Mouse (Mus musculus): ENCODE measurements around the gene Gm49388. TPM values are rescaled to one million over a fixed set of nuclear protein-coding genes. Genes with fewer than 3 reads are reported as not detected.
A peak's percentile ranks its signal among the peaks of the same experiment; 100 is the strongest.

Gm49388 gene
- polyA plus RNA-seq, 1 experiment from 2014 or later: not detected

DNA sequence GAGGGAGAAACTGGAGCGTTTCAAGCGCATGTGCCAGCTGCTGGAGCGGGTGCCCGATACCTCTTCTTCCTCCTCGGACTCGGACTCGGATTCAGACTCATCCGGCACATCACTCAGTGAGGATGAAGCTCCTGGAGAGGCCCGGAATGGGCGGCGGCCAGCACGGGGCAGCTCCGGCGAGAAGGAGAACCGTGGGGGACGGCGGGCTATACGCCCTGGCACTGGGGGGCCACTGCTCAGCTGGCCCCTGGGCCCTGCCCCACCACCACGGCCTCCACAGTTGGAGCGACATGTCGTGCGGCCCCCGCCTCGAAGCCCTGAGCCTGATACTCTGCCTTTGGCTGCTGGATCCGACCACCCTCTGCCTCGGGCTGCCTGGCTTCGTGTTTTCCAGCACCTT, 33.3 kb upstream of the Gm49388 start:
- Histone ChIP-seq H3K9me3 (replicated peaks) (no peaks in the 10 kb centered on the region), H3K4me2 (no peak overlapping the region), H3K4me1 (replicated peaks) (peaks cover 16% of the 10 kb centered on the region), H3K36me3 (peaks cover 83% of the 10 kb centered on the region), H3K27ac (ENCODE audit: poor library complexity, severe bottlenecking) (no peak overlapping the region), H3K9ac (no peak overlapping the region), H3K27me3 (replicated peaks) (peaks cover 50% of the 10 kb centered on the region), H3K4me3 (no peak overlapping the region)
- ATAC-seq (ENCODE audit: insufficient number of reproducible peaks, low FRiP score): no peak
- WGBS: 88% methylated on average over 27 of the region's 27 CpGs

DNA sequence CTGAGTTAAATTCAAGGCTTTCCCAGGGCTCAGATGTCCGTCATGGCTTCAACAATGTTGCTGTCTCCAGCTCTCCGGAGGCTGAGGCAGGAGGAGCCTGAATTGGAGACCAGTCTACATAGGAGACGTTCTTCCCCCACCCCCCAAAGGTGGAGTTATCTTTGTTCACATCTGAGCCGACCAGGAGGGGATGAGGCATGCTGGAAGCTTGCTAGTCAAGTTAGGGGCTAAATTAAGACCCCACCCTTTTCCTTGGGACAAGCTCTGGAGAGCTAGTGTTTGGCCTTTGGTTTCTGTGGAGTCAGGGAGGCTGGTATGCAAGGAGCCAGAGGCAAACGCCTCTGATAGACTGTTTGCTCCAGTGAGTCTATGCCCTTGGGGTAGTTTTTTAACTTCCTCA, 32.2 kb upstream of the Gm49388 start:
- Histone ChIP-seq H3K9ac (no peak overlapping the region), H3K4me2 (no peak overlapping the region), H3K27ac (ENCODE audit: poor library complexity, severe bottlenecking) (no peak overlapping the region), H3K27me3 (replicated peaks) (peaks cover 61% of the 10 kb centered on the region), H3K9me3 (replicated peaks) (no peaks in the 10 kb centered on the region), H3K4me1 (replicated peaks) (peaks cover 6% of the 10 kb centered on the region; the same call in 1 of the 2 replicates), H3K4me3 (no peak overlapping the region), H3K36me3 (peaks cover 90% of the 10 kb centered on the region)
- 80% methylated on average over 5 of the region's 5 CpGs for WGBS
- no peak for ATAC-seq (ENCODE audit: insufficient number of reproducible peaks, low FRiP score)

DNA sequence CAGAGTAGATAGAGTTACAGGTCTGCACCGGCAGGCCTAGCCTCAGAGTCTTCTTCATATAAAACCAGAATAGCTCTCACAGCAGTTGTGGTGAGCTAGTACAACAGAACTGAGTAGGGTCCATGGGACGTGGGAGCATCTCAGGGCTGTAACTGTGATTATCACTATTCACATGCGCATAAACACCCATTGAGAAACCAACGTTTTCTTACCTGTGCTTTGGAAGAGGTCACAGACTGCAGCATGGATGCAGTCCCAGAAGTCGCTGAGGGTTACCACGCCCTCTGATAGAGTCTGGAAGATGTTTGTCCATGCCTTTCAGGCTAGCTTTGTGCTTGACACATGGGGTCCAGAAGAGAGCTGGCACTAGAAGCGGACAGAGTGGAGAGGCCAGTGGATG, 31.7 kb upstream of the Gm49388 start:
- Histone ChIP-seq H3K9ac (no peak overlapping the region), H3K27me3 (replicated peaks) (peaks cover 66% of the 10 kb centered on the region), H3K4me1 (replicated peaks) (no peaks in the 10 kb centered on the region), H3K36me3 (peaks cover 90% of the 10 kb centered on the region), H3K4me2 (no peak overlapping the region), H3K9me3 (replicated peaks) (no peaks in the 10 kb centered on the region), H3K27ac (ENCODE audit: poor library complexity, severe bottlenecking) (no peak overlapping the region), H3K4me3 (no peak overlapping the region)
- no peak for ATAC-seq (ENCODE audit: insufficient number of reproducible peaks, low FRiP score)
- WGBS: 83% methylated on average over 7 of the region's 7 CpGs

DNA sequence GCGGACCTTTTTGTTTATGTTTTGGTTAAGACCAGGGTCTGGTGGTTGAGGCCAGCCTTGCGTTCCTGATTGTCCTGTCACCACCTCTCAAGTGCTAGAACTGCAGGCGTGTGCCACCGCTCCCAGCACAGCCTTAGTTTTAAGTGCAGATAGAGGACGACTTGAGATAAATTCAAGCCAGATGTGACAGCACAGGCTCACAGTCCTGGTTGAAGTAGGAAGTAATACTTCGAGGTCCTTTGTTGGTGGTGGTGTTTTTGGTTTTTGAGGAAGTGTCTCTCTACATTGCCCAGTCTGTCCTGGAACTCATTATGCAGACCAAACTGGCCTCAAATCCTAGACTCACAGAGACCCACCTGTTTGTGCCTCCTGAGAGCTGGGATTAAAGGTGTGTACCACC, 25.7 kb upstream of the Gm49388 start:
- Histone ChIP-seq H3K9me3 (replicated peaks) (no peaks in the 10 kb centered on the region), H3K36me3 (peaks cover 63% of the 10 kb centered on the region), H3K4me1 (replicated peaks) (peaks cover 12% of the 10 kb centered on the region), H3K4me3 (no peak overlapping the region), H3K27me3 (replicated peaks) (peaks cover 47% of the 10 kb centered on the region), H3K4me2 (peak overlapping the region; percentile 24; the same call in 1 of the 2 replicates), H3K9ac (no peak overlapping the region), H3K27ac (ENCODE audit: poor library complexity, severe bottlenecking) (no peak overlapping the region)
- 9% methylated on average over 6 of the region's 6 CpGs for WGBS
- ATAC-seq (ENCODE audit: insufficient number of reproducible peaks, low FRiP score): no peak

DNA sequence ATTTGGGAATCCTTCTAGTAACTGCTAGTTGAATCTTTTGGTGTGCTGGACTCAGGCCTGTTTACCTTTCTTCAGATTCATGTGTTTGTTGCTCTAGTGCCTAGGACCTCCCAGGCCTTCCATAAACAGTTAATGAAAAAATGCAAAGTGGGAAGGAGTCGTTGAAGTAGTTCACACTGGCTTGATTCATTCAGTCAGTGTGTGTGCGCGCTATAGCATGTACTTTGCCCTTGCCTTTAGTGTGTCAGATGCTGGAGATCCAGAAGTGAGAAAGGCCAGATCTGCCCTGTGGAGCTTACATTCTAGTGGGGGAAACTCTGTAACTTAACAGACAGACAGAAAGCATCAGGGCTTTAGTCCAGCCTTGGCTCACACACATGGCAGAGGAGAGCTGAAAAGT, 24.9 kb upstream of the Gm49388 start:
- Histone ChIP-seq H3K9ac (no peak overlapping the region), H3K36me3 (peaks cover 60% of the 10 kb centered on the region), H3K27me3 (replicated peaks) (peaks cover 40% of the 10 kb centered on the region), H3K27ac (ENCODE audit: poor library complexity, severe bottlenecking) (no peak overlapping the region), H3K4me1 (replicated peaks) (peaks cover 12% of the 10 kb centered on the region), H3K4me3 (no peak overlapping the region), H3K4me2 (no peak overlapping the region), H3K9me3 (replicated peaks) (no peaks in the 10 kb centered on the region)
- no peak for ATAC-seq (ENCODE audit: insufficient number of reproducible peaks, low FRiP score)
- 74% methylated on average over 3 of the region's 3 CpGs for WGBS

DNA sequence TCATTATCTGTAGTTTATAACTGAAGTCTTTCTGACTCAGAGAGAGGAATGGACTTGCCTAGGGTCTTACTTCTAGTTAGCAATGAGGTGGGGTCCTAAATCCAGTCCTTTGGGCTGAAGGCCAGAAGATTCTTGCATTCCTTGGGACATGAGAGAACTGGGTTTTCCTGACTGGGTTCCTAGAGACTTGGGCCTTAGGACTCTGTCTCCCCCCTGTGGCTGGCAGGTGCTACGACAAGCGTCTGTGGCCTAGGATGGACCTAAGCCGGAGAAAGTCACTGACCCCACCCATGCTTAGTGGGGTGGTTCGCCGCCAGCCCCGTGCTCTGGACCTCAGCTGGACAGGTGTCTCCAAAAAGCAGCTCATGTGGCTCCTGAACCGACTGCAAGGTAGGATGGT, 24.4 kb upstream of the Gm49388 start:
- Histone ChIP-seq H3K27ac (ENCODE audit: poor library complexity, severe bottlenecking) (no peak overlapping the region), H3K4me1 (replicated peaks) (peaks cover 12% of the 10 kb centered on the region), H3K27me3 (replicated peaks) (peaks cover 34% of the 10 kb centered on the region), H3K4me3 (no peak overlapping the region), H3K9ac (no peak overlapping the region), H3K36me3 (peaks cover 62% of the 10 kb centered on the region), H3K4me2 (no peak overlapping the region), H3K9me3 (replicated peaks) (no peaks in the 10 kb centered on the region)
- peak; percentile 54; the same call in 1 of the 2 replicates for ATAC-seq (ENCODE audit: insufficient number of reproducible peaks, low FRiP score)
- WGBS: 32% methylated on average over 7 of the region's 7 CpGs

DNA sequence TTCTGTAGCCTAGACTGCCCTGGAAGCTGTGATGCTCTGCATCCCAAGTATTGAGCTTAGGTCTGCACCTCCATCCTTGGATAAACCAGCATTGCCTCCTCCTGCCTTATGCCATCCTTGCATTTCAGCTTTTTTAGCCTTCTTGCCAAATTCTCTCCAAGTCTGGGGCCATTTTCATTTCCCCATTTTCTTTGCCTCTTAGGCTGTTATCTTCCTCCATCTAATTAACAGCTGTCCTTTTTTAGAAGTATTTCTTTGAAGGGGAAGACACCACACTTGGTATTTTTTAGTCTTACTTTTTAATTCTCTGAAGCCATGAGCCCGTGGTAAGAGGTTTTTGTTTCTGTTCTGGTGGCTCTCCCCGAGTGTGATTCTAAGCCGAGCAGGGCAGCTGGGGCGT, 21.8 kb upstream of the Gm49388 start:
- no peak overlapping the region for H3K27ac ChIP-seq (ENCODE audit: poor library complexity, severe bottlenecking)
- H3K36me3 ChIP-seq: peaks cover 63% of the 10 kb centered on the region
- no peaks in the 10 kb centered on the region for H3K9me3 ChIP-seq (replicated peaks)
- H3K4me3 ChIP-seq: no peak overlapping the region
- H3K4me1 ChIP-seq (replicated peaks): peaks cover 12% of the 10 kb centered on the region
- 88% methylated on average over 4 of the region's 4 CpGs for WGBS
- no peak overlapping the region for H3K4me2 ChIP-seq
- H3K27me3 ChIP-seq (replicated peaks): peaks cover 8% of the 10 kb centered on the region
- ATAC-seq (ENCODE audit: insufficient number of reproducible peaks, low FRiP score): no peak
- H3K9ac ChIP-seq: no peak overlapping the region

DNA sequence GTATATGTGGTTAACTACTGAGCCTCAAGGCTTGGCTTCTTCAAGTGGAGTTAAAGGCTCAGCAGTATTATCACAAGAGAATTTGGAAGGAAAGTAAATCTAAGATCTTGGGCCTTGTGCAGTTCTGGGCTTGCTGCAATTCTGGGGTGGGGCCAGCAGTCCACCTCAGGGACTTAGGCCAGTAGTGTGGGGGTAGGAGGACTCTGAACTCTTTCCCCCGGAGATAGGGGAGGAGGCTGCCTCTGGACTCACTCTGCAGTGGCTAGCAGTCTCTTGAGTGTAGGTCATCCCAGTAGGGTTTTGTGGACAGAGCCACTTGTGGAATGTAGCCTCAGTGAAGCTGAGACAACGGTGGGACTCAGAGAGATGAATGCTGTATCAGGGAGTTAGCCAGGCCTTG, 19.7 kb upstream of the Gm49388 start:
- ATAC-seq (ENCODE audit: insufficient number of reproducible peaks, low FRiP score): no peak
- H3K4me1 ChIP-seq (replicated peaks): peaks cover 17% of the 10 kb centered on the region
- no peak overlapping the region for H3K9ac ChIP-seq
- no peaks in the 10 kb centered on the region for H3K9me3 ChIP-seq (replicated peaks)
- H3K36me3 ChIP-seq: peaks cover 61% of the 10 kb centered on the region
- 73% methylated on average over 2 of the region's 2 CpGs for whole genome bisulfite sequencing
- no peak overlapping the region for H3K4me2 ChIP-seq
- no peak overlapping the region for H3K27ac ChIP-seq (ENCODE audit: poor library complexity, severe bottlenecking)
- peaks cover 10% of the 10 kb centered on the region for H3K27me3 ChIP-seq (replicated peaks)
- H3K4me3 ChIP-seq: no peak overlapping the region

DNA sequence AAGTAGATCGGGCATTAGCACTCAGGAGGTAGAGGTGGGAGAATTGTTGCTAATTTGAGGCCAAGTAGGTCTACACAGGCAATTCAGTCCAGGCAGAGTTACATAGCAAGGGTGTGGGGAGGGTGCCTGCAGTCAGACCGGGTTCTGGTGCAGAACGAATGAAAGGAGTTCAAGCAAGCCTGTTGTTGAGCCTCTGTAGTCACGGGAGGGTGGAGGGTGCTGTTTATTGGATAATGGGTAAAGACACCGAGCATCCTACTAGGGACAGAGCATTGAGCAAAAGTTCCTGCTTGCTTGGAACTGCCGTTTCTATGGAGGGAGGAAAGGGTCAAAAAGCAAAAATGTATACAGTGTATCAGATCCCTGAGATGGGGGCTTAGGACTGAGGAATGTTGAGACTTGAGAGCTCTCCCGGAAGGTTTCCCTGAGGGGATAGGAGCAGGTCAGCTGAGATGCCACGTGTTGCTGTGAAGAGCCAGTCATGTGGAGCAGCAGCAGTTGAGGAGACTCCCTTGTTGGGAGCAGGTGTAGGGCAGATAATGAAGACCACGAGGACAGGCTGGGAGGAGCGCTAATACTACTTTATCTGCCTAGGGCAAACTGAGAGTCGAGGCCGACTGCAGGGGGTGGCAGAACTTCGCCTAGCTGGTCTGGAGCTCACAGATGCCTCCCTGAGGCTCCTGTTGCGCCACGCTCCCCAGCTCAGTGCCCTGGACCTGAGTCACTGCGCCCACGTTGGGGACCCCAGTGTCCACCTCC, 18.4 kb upstream of the Gm49388 start:
- H3K4me2 ChIP-seq: peak overlapping the region; percentile 6; the same call in 1 of the 2 replicates
- 0 out of 2 replicates have a peak overlapping the region, but pooled peaks have one; percentile 21 for H3K27ac ChIP-seq (ENCODE audit: poor library complexity, severe bottlenecking)
- WGBS: 68% methylated on average over 17 of the region's 17 CpGs
- H3K4me1 ChIP-seq (replicated peaks): peaks cover 24% of the 10 kb centered on the region
- peaks cover 54% of the 10 kb centered on the region for H3K36me3 ChIP-seq
- no peaks in the 10 kb centered on the region for H3K9me3 ChIP-seq (replicated peaks)
- no peak overlapping the region for H3K4me3 ChIP-seq
- no peak overlapping the region for H3K9ac ChIP-seq
- ATAC-seq (ENCODE audit: insufficient number of reproducible peaks, low FRiP score): peak; percentile 53
- H3K27me3 ChIP-seq (replicated peaks): peaks cover 8% of the 10 kb centered on the region

DNA sequence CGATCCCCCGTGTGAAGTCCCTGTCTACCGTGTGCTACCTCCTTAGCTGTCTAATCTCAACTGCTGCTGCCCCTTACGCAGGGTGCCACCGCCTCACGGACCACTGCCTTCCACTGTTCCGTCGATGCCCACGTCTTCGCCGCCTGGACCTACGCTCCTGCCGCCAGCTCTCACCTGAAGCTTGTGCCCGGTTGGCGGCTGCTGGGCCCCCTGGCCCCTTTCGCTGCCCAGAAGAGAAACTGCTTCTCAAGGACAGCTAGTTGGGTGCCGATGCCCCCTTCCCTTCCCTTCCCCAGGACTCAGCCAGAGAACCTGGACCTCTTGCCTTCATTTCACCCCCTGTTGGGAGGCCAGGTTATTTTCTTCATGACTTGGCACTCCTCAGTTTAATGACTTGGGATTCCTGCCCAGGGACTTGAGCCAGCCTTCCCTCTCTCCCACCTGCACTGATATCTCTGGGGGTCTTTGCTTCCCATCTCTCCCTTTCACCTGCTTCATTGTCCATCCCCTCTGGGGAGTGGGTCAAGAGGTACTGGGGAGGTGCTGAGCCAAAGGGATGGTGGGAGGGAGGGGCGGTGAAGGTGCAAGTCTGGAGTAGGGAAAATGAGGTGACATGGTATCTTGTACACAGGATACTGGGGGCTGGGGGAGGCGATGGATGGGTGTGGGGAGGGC, 17.6 kb upstream of the Gm49388 start:
- WGBS: 91% methylated on average over 19 of the region's 19 CpGs
- peaks cover 24% of the 10 kb centered on the region for H3K4me1 ChIP-seq (replicated peaks)
- H3K9ac ChIP-seq: no peak overlapping the region
- peak overlapping the region; percentile 6; the same call in 1 of the 2 replicates for H3K4me2 ChIP-seq
- no peak for ATAC-seq (ENCODE audit: insufficient number of reproducible peaks, low FRiP score)
- peaks cover 3% of the 10 kb centered on the region; the same call in 1 of the 2 replicates for H3K27me3 ChIP-seq (replicated peaks)
- no peak overlapping the region for H3K4me3 ChIP-seq
- peaks cover 49% of the 10 kb centered on the region for H3K36me3 ChIP-seq
- H3K27ac ChIP-seq (ENCODE audit: poor library complexity, severe bottlenecking): no peak overlapping the region
- no peaks in the 10 kb centered on the region for H3K9me3 ChIP-seq (replicated peaks)

DNA sequence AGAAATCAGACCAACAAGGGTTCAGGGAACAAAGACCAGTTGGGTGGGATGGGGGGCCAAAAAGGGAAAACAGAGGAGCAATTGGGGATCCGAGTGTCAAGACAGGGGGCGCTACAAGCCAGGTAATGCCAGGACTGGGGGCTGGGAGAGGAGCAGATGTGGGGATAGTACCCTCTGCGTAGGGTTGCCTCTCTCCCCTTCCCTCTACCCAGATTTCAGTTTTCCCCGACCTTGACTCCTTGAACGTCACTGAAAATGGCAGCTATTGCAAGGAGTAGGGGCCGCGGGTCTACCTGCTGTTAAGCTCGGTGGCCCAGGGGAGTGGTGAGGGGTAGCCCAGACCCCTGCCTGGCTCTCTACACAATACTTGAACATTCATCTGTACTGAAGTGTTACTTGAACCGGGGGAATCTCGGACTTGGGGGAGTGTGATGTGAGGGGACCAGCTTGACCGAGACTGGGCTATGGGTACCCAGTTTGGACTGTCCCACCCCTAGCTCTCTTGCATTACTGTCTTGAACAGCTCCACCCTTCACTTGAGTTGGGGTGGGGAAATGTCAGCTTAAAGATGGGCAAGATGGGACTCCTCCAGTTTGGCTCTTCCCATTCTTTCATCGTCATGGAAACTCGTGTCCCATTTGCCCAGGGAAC, 16.9 kb upstream of the Gm49388 start:
- Histone ChIP-seq H3K9ac (no peak overlapping the region), H3K27ac (ENCODE audit: poor library complexity, severe bottlenecking) (no peak overlapping the region), H3K4me2 (peak overlapping the region; percentile 94; the same call in 1 of the 2 replicates), H3K36me3 (peaks cover 44% of the 10 kb centered on the region), H3K4me1 (replicated peaks) (peaks cover 24% of the 10 kb centered on the region), H3K9me3 (replicated peaks) (no peaks in the 10 kb centered on the region), H3K27me3 (replicated peaks) (peaks cover 3% of the 10 kb centered on the region; the same call in 1 of the 2 replicates), H3K4me3 (no peak overlapping the region)
- WGBS: 58% methylated on average over 13 of the region's 13 CpGs
- ATAC-seq (ENCODE audit: insufficient number of reproducible peaks, low FRiP score): no peak
